ENCODE assay signal across 18 mouse cellular contexts in genomic region chr2:75089186-75089585, GRCm38 (mm10).
DNase-seq lines count a peak whose midpoint lies in the region; ATAC-seq and TF ChIP-seq lines count a peak whose summit lies in the region.
"Had no signal": no experiment of that assay in that cellular context is flagged by ENCODE, and none has a peak within 500 bp of the region (broad histone marks: within the 10 kb centered on the region; RNA-seq: fewer than 3 reads in every experiment).

No protein-coding gene starts in this region.

- ATAC-seq in kidney, postnatal 0 days (replicated peaks; ENCODE audit: low FRiP score, low read depth) = no peak
- no peak for ATAC-seq in liver, embryonic 12.5 days
- ATAC-seq: forebrain, embryonic 14.5 days had no signal

- no peak overlapping the region for H3K4me3 ChIP-seq in kidney, postnatal 0 days (replicated peaks; ENCODE audit: low read depth, low read length)
- H3K4me3 ChIP-seq in liver, embryonic 12.5 days = no peak overlapping the region
- no peak overlapping the region for H3K4me3 ChIP-seq in gastrocnemius, adult 2 months
- H3K4me3 ChIP-seq: erythroblast, embryonic 14.5 days; heart, embryonic 15.5 days; midbrain, embryonic 12.5 days had no signal

- H3K27me3 ChIP-seq in kidney, postnatal 0 days (ENCODE audit: insufficient read depth, low read length) = no peaks in the 10 kb centered on the region
- H3K27me3 ChIP-seq in liver, embryonic 12.5 days (replicated peaks) = no peaks in the 10 kb centered on the region
- H3K27me3 ChIP-seq: midbrain, embryonic 12.5 days had no signal

- H3K9me3 ChIP-seq in kidney, postnatal 0 days (replicated peaks; ENCODE audit: low read length) = no peaks in the 10 kb centered on the region
- H3K9me3 ChIP-seq in liver, embryonic 12.5 days (replicated peaks) = no peaks in the 10 kb centered on the region
- H3K9me3 ChIP-seq: heart, embryonic 15.5 days; midbrain, embryonic 12.5 days had no signal

- 0 out of 2 replicates have a peak overlapping the region, but pooled peaks have one; percentile 10 for H3K4me2 ChIP-seq in kidney, postnatal 0 days (ENCODE audit: low read length)
- 0 out of 2 replicates have a peak overlapping the region, but pooled peaks have one; percentile 12 for H3K4me2 ChIP-seq in liver, embryonic 12.5 days
- H3K4me2 ChIP-seq: heart, embryonic 15.5 days; midbrain, embryonic 12.5 days had no signal

- intact Hi-C loops in gastrocnemius, adult 2 months (cut with DNase I) = no loop called here

- TF ChIP-seq CTCF in kidney, postnatal 0 days (IDR thresholded peaks at IDR 0.05; ENCODE audit: low read depth) = no peak
- no peak for TF ChIP-seq CTCF in gastrocnemius, adult 2 months (IDR thresholded peaks at IDR 0.05)

- H3K9ac ChIP-seq in kidney, postnatal 0 days (ENCODE audit: low read depth, low read length) = no peak overlapping the region
- H3K9ac ChIP-seq in liver, embryonic 12.5 days = no peak overlapping the region
- H3K9ac ChIP-seq: heart, embryonic 15.5 days; midbrain, embryonic 12.5 days had no signal

- H3K36me3 ChIP-seq in kidney, postnatal 0 days (ENCODE audit: insufficient read depth, low read length) = no peaks in the 10 kb centered on the region
- no peaks in the 10 kb centered on the region for H3K36me3 ChIP-seq in liver, embryonic 12.5 days
- H3K36me3 ChIP-seq: heart, embryonic 15.5 days; midbrain, embryonic 12.5 days had no signal

- H3K4me1 ChIP-seq in kidney, postnatal 0 days (replicated peaks; ENCODE audit: insufficient read depth, low read length) = peaks cover 14% of the 10 kb centered on the region
- H3K4me1 ChIP-seq in liver, embryonic 12.5 days = no peaks in the 10 kb centered on the region
- H3K4me1 ChIP-seq: midbrain, embryonic 12.5 days had no signal

- DNase-seq in kidney, postnatal 0 days (ENCODE audit: low spot score) = peak; percentile 61
- no peak for DNase-seq in kidney, adult 18-20 months
- peak; percentile 25 for DNase-seq in ZHBTc4 (ENCODE audit: low read depth, low spot score)
- DNase-seq in embryo, embryonic 9.5 days (ENCODE audit: extremely low spot score) = peak; percentile 31
- no peak for DNase-seq in frontal cortex, postnatal 25 days (ENCODE audit: low spot score in 2 of 2)
- no peak for DNase-seq in cerebellum, postnatal 25 days
- DNase-seq in gastrocnemius, adult 2 months = no peak
- DNase-seq: adrenal gland, postnatal 36 days; cerebellum, adult 2 months; heart, adult 18-20 months; lung, postnatal 36 days; right cerebral cortex, postnatal 25 days; thymus, postnatal 4 days had no signal

- no peak overlapping the region for H3K27ac ChIP-seq in kidney, postnatal 0 days
- no peak overlapping the region for H3K27ac ChIP-seq in liver, embryonic 12.5 days
- no peak overlapping the region for H3K27ac ChIP-seq in gastrocnemius, adult 2 months
- H3K27ac ChIP-seq: heart, embryonic 15.5 days; midbrain, embryonic 12.5 days had no signal

- 18% methylated on average over 8 of the region's 8 CpGs for WGBS in kidney, postnatal 0 days
- 55% methylated on average over 8 of the region's 8 CpGs for WGBS in liver, embryonic 12.5 days (ENCODE audit: insufficient replicate concordance)

Comparison
In these comparisons a context has a peak if more than half of its experiments do, and no peak if none do; other contexts are left out.
1. DNase-seq: peak in kidney, postnatal 0 days (single experiment), ZHBTc4 (single experiment) and embryo, embryonic 9.5 days (single experiment); none in kidney, adult 18-20 months (single experiment), frontal cortex, postnatal 25 days (0 of 2), cerebellum, postnatal 25 days (0 of 2) and gastrocnemius, adult 2 months (single experiment).